Mouse (Mus musculus): Measurements from ENCODE around the gene Brsk1.

The Brsk1 gene

GRCm38 (mm10) chr7:4690387-4690786 lies at the start of gene Brsk1:
Gene Brsk1 (plus strand): TSS chr7:4690604.
- DNase-seq: peak; percentile 88 to 92

GRCm38 (mm10) chr7:4641155-4641554 lies 49.2 kb upstream of the Brsk1 start:
- DNase-seq: no peak

GRCm38 (mm10) chr7:4641956-4642355 lies 48.4 kb upstream of the Brsk1 start:
- DNase-seq: no peak

- no peak for DNase-seq
Observed at GRCm38 (mm10) chr7:4643225-4643624, 47.2 kb upstream of the Brsk1 start.

- no peak for DNase-seq
Observed at GRCm38 (mm10) chr7:4646806-4647205, 43.6 kb upstream of the Brsk1 start.

GRCm38 (mm10) chr7:4647291-4647690 lies 43.1 kb upstream of the Brsk1 start:
- DNase-seq: no peak

- no peak for DNase-seq
Observed at GRCm38 (mm10) chr7:4647992-4648391, 42.4 kb upstream of the Brsk1 start.

- no peak for DNase-seq
Observed at GRCm38 (mm10) chr7:4651581-4651980, 38.8 kb upstream of the Brsk1 start.

- DNase-seq: no peak
Observed at GRCm38 (mm10) chr7:4652726-4653125, 37.7 kb upstream of the Brsk1 start.

GRCm38 (mm10) chr7:4653351-4653750 lies 37.1 kb upstream of the Brsk1 start:
- no peak for DNase-seq

GRCm38 (mm10) chr7:4653780-4654179 lies 36.6 kb upstream of the Brsk1 start:
- peak in 1 of 2 experiments; percentile 28 for DNase-seq

- DNase-seq: no peak
Observed at GRCm38 (mm10) chr7:4654221-4654620, 36.2 kb upstream of the Brsk1 start.

- no peak for DNase-seq
Observed at GRCm38 (mm10) chr7:4655393-4655792, 35.0 kb upstream of the Brsk1 start.

- DNase-seq: no peak
Observed at GRCm38 (mm10) chr7:4655916-4656315, 34.5 kb upstream of the Brsk1 start.

GRCm38 (mm10) chr7:4656818-4657217 lies 33.6 kb upstream of the Brsk1 start:
- DNase-seq: no peak

- peak in 1 of 2 experiments; percentile 23 for DNase-seq
Observed at GRCm38 (mm10) chr7:4657521-4658127, 32.8 kb upstream of the Brsk1 start.

- peak; percentile 66 to 75 for DNase-seq
Observed at GRCm38 (mm10) chr7:4658128-4658907, 32.1 kb upstream of the Brsk1 start.

GRCm38 (mm10) chr7:4658912-4659551 lies 31.4 kb upstream of the Brsk1 start, which contains the start of gene Ppp6r1:
Gene Ppp6r1 (minus strand): TSS chr7:4659019.
- DNase-seq: peak; percentile 96 to 98

- DNase-seq: no peak
Observed at GRCm38 (mm10) chr7:4659911-4660443, 30.4 kb upstream of the Brsk1 start.

GRCm38 (mm10) chr7:4663179-4663578 lies 27.2 kb upstream of the Brsk1 start:
- DNase-seq: no peak

- DNase-seq: no peak
Observed at GRCm38 (mm10) chr7:4663742-4664141, 26.7 kb upstream of the Brsk1 start.

GRCm38 (mm10) chr7:4666871-4667270 lies 23.5 kb upstream of the Brsk1 start:
- no peak for DNase-seq

GRCm38 (mm10) chr7:4668506-4668905 lies 21.9 kb upstream of the Brsk1 start:
- DNase-seq: no peak

GRCm38 (mm10) chr7:4669156-4669555 lies 21.2 kb upstream of the Brsk1 start:
- DNase-seq: no peak
